In the genomic region with DNA sequence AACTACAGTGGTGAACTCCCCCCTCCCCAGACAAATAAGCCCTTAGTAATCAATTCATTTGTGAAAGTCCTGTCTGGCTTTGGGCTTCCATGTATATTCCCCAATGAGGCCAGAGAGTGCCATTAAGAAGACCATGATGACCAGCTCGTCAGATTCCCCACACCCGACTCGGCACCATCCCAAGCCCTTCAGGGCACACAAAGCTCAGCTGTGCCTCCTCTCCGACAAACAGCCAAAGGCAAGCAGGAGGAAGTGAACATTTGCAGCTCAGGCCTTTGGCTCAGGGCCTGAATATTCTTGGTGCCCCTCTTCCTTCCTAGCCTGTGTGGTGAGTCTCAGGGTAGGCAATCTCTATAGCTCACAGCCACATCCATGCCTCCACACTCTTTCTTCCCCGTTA, we compare ENCODE assay signal across 25 mouse cellular contexts.
DNase-seq lines count a peak whose midpoint lies in the region; ATAC-seq and TF ChIP-seq lines count a peak whose summit lies in the region.
"Had no signal": no experiment of that assay in that cellular context is flagged by ENCODE, and none has a peak within 500 bp of the region (broad histone marks: within the 10 kb centered on the region; RNA-seq: fewer than 3 reads in every experiment).

No protein-coding gene starts in this region.

- H3K9me3 ChIP-seq in hindbrain, postnatal 0 days (ENCODE audit: low read length): no peaks in the 10 kb centered on the region
- H3K9me3 ChIP-seq in hindbrain, embryonic 11.5 days (ENCODE audit: control insufficient read depth, low read length): no peaks in the 10 kb centered on the region
- no peaks in the 10 kb centered on the region for H3K9me3 ChIP-seq in midbrain, postnatal 0 days (ENCODE audit: low read length)
- no peaks in the 10 kb centered on the region for H3K9me3 ChIP-seq in midbrain, embryonic 15.5 days
- H3K9me3 ChIP-seq in kidney, embryonic 16.5 days (ENCODE audit: low read length): no peaks in the 10 kb centered on the region
- H3K9me3 ChIP-seq: embryonic facial prominence, embryonic 10.5 days; embryonic facial prominence, embryonic 15.5 days; forebrain, embryonic 13.5 days; heart, embryonic 10.5 days; heart, embryonic 15.5 days; hindbrain, embryonic 10.5 days; liver, embryonic 12.5 days; megakaryocyte, embryonic 14.5 days; neural tube, embryonic 13.5 days had no signal

- H3K4me2 ChIP-seq in hindbrain, postnatal 0 days (ENCODE audit: low read depth, low read length): no peak overlapping the region
- no peak overlapping the region for H3K4me2 ChIP-seq in hindbrain, embryonic 11.5 days (replicated peaks; ENCODE audit: low read depth, low read length)
- H3K4me2 ChIP-seq in midbrain, postnatal 0 days (ENCODE audit: low read depth, low read length, poor library complexity, severe bottlenecking): no peak overlapping the region
- H3K4me2 ChIP-seq in midbrain, embryonic 15.5 days: no peak overlapping the region
- H3K4me2 ChIP-seq in kidney, embryonic 16.5 days (replicated peaks; ENCODE audit: low read depth, low read length): no peak overlapping the region
- H3K4me2 ChIP-seq: embryonic facial prominence, embryonic 15.5 days; forebrain, embryonic 13.5 days; heart, embryonic 15.5 days; liver, embryonic 12.5 days; neural tube, embryonic 13.5 days had no signal

- no peaks in the 10 kb centered on the region for H3K27me3 ChIP-seq in hindbrain, postnatal 0 days (ENCODE audit: insufficient read depth, low read length)
- no peaks in the 10 kb centered on the region for H3K27me3 ChIP-seq in hindbrain, embryonic 11.5 days (ENCODE audit: control insufficient read depth, insufficient read depth, low read length)
- no peaks in the 10 kb centered on the region for H3K27me3 ChIP-seq in midbrain, postnatal 0 days (ENCODE audit: insufficient read depth, low read length)
- no peaks in the 10 kb centered on the region for H3K27me3 ChIP-seq in midbrain, embryonic 15.5 days (replicated peaks)
- H3K27me3 ChIP-seq in kidney, embryonic 16.5 days (ENCODE audit: insufficient read depth, low read length): no peaks in the 10 kb centered on the region
- H3K27me3 ChIP-seq: CH12.LX; embryonic facial prominence, embryonic 15.5 days; heart, embryonic 15.5 days; liver, embryonic 12.5 days; megakaryocyte, embryonic 14.5 days; neural tube, embryonic 13.5 days had no signal

- no peak for TF ChIP-seq CTCF in hindbrain, postnatal 0 days (IDR thresholded peaks at IDR 0.05; ENCODE audit: low read depth)
- no peak for TF ChIP-seq CTCF in midbrain, postnatal 0 days (IDR thresholded peaks at IDR 0.05)

- DNase-seq in cerebellum, postnatal 10 days: peak; percentile 29 to 65
- DNase-seq in cerebellum, adult 9-10 months: no peak
- peak; percentile 57 for DNase-seq in hindbrain, postnatal 0 days (ENCODE audit: low spot score)
- DNase-seq in hindbrain, embryonic 11.5 days (ENCODE audit: low spot score): no peak
- peak; percentile 40 for DNase-seq in midbrain, postnatal 0 days (ENCODE audit: low spot score)
- DNase-seq: adrenal gland, adult 8-10 months; cerebellum, adult 11 months; gastrocnemius, postnatal 14 days; kidney, adult 9 months; kidney, postnatal 14 days; liver, postnatal 0 days; lung, postnatal 36 days had no signal

- H3K9ac ChIP-seq in hindbrain, postnatal 0 days (replicated peaks; ENCODE audit: low read length): no peak overlapping the region
- H3K9ac ChIP-seq in hindbrain, embryonic 11.5 days (ENCODE audit: low read depth, low read length): no peak overlapping the region
- no peak overlapping the region for H3K9ac ChIP-seq in midbrain, postnatal 0 days (replicated peaks; ENCODE audit: low read length, poor library complexity, severe bottlenecking)
- H3K9ac ChIP-seq in midbrain, embryonic 15.5 days: no peak overlapping the region
- H3K9ac ChIP-seq in kidney, embryonic 16.5 days (replicated peaks; ENCODE audit: low read length): no peak overlapping the region
- H3K9ac ChIP-seq: embryonic facial prominence, embryonic 15.5 days; forebrain, embryonic 13.5 days; heart, embryonic 15.5 days; liver, embryonic 12.5 days; liver, postnatal 0 days; neural tube, embryonic 13.5 days had no signal

- no peak for ATAC-seq in hindbrain, postnatal 0 days
- no peak for ATAC-seq in hindbrain, embryonic 11.5 days (ENCODE audit: low FRiP score)
- ATAC-seq in midbrain, postnatal 0 days (ENCODE audit: low FRiP score): no peak
- ATAC-seq in midbrain, embryonic 15.5 days (replicated peaks): no peak
- no peak for ATAC-seq in kidney, embryonic 16.5 days (ENCODE audit: low FRiP score, low TSS enrichment)
- ATAC-seq: forebrain, embryonic 13.5 days; intestine, postnatal 0 days; liver, embryonic 12.5 days; liver, postnatal 0 days had no signal

- 47% methylated on average over 5 of the region's 5 CpGs for WGBS in hindbrain, postnatal 0 days
- 80% methylated on average over 5 of the region's 5 CpGs for WGBS in hindbrain, embryonic 11.5 days
- WGBS in midbrain, postnatal 0 days: 31% methylated on average over 5 of the region's 5 CpGs
- 42% methylated on average over 5 of the region's 5 CpGs for WGBS in midbrain, embryonic 15.5 days
- whole genome bisulfite sequencing in kidney, embryonic 16.5 days: 78% methylated on average over 5 of the region's 5 CpGs

- H3K4me3 ChIP-seq in hindbrain, postnatal 0 days (ENCODE audit: low read length): no peak overlapping the region
- H3K4me3 ChIP-seq in hindbrain, embryonic 11.5 days (ENCODE audit: low read depth, low read length): no peak overlapping the region
- H3K4me3 ChIP-seq in midbrain, postnatal 0 days (ENCODE audit: low read depth, low read length): no peak overlapping the region
- H3K4me3 ChIP-seq in midbrain, embryonic 15.5 days: no peak overlapping the region
- H3K4me3 ChIP-seq in kidney, embryonic 16.5 days (ENCODE audit: low read length): no peak overlapping the region
- H3K4me3 ChIP-seq: embryonic facial prominence, embryonic 10.5 days; embryonic facial prominence, embryonic 15.5 days; forebrain, embryonic 13.5 days; heart, embryonic 10.5 days; heart, embryonic 15.5 days; hindbrain, embryonic 10.5 days; liver, embryonic 12.5 days; megakaryocyte, embryonic 14.5 days; neural tube, embryonic 13.5 days had no signal

- H3K4me1 ChIP-seq in hindbrain, postnatal 0 days (ENCODE audit: insufficient read depth, low read length): 0 out of 2 replicates have a peak, but pooled peaks cover 6% of the 10 kb centered on the region
- no peaks in the 10 kb centered on the region for H3K4me1 ChIP-seq in hindbrain, embryonic 11.5 days (replicated peaks; ENCODE audit: control insufficient read depth, insufficient read depth, low read length)
- peaks cover 8% of the 10 kb centered on the region; the same call in 1 of the 2 replicates for H3K4me1 ChIP-seq in midbrain, postnatal 0 days (ENCODE audit: insufficient read depth, low read length)
- peaks cover 22% of the 10 kb centered on the region for H3K4me1 ChIP-seq in midbrain, embryonic 15.5 days
- peaks cover 34% of the 10 kb centered on the region for H3K4me1 ChIP-seq in kidney, embryonic 16.5 days (ENCODE audit: insufficient read depth, low read length)

- peaks cover 25% of the 10 kb centered on the region for H3K36me3 ChIP-seq in hindbrain, postnatal 0 days (ENCODE audit: insufficient read depth, low read length)
- H3K36me3 ChIP-seq in hindbrain, embryonic 11.5 days (ENCODE audit: control insufficient read depth, insufficient read depth, low read length): no peaks in the 10 kb centered on the region
- H3K36me3 ChIP-seq in midbrain, postnatal 0 days (ENCODE audit: insufficient read depth, low read length): peaks cover 3% of the 10 kb centered on the region; the same call in 1 of the 2 replicates
- no peaks in the 10 kb centered on the region; the same call in 1 of the 2 replicates for H3K36me3 ChIP-seq in midbrain, embryonic 15.5 days (replicated peaks)
- peaks cover 8% of the 10 kb centered on the region; the same call in 1 of the 2 replicates for H3K36me3 ChIP-seq in kidney, embryonic 16.5 days (ENCODE audit: insufficient read depth, low read length)

- no peak overlapping the region for H3K27ac ChIP-seq in hindbrain, postnatal 0 days
- H3K27ac ChIP-seq in hindbrain, embryonic 11.5 days (ENCODE audit: low read depth, low read length): no peak overlapping the region
- H3K27ac ChIP-seq in midbrain, postnatal 0 days (ENCODE audit: low read depth, low read length): no peak overlapping the region
- H3K27ac ChIP-seq in midbrain, embryonic 15.5 days: no peak overlapping the region
- H3K27ac ChIP-seq in kidney, embryonic 16.5 days (ENCODE audit: low read length): no peak overlapping the region
- H3K27ac ChIP-seq: embryonic facial prominence, embryonic 10.5 days; embryonic facial prominence, embryonic 15.5 days; forebrain, embryonic 13.5 days; heart, embryonic 10.5 days; heart, embryonic 15.5 days; hindbrain, embryonic 10.5 days; liver, embryonic 12.5 days; neural tube, embryonic 13.5 days had no signal

Comparison
In these comparisons a context has a peak if more than half of its experiments do, and no peak if none do; other contexts are left out.
1. DNase-seq: peak in cerebellum, postnatal 10 days (2 of 2), hindbrain, postnatal 0 days (single experiment) and midbrain, postnatal 0 days (single experiment); none in cerebellum, adult 9-10 months (single experiment) and hindbrain, embryonic 11.5 days (single experiment).